Mouse (Mus musculus): ENCODE measurements around the gene Gm10406.
"Not testable (repeated sequence)": the region's sequence is repeated elsewhere in the genome, so short reads cannot be mapped to it uniquely, and the experiment has no call there.

Gene Gm10406

GRCm38 (mm10) chr14:7026781-7027749 is at the start of gene Gm10406:
TSS of gene Gm10406 (minus strand) at chr14:7027449.
- peak in 1 of 2 experiments; percentile 18 for DNase-seq (ENCODE audit: low spot score in 2 of 2)

- not testable (repeated sequence) for DNase-seq (ENCODE audit: low spot score in 2 of 2)
Observed at GRCm38 (mm10) chr14:7044870-7045269, 17.6 kb upstream of the Gm10406 start, which contains the start of gene Gm3685. TSS of gene Gm3685 (minus strand) at chr14:7044970.

DNA sequence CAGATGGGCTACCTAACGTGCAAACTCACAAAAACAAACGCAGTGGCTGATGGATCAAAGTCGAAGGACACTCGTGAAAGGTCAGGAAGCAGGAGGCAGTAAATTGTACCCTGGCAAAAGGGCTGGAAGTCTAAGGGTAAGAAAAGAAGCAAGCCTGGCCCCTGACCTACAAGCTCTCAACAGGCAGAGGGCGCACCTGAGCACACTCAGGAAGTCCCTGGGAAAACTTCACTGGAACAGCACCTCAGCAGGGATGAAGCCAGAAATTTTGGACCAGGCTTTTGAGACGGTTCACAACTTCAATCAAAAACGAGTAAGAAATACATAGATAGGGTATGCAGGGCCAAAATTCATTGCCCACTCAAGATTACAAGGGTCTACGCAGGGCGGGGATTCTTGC is 975 bp downstream of the Gm10406 start:
- not testable (repeated sequence) for DNase-seq (ENCODE audit: low spot score in 2 of 2)

GRCm38 (mm10) chr14:6973718-6974117 is 53.5 kb downstream of the Gm10406 start, which contains the start of gene Gm6356:
TSS of gene Gm6356 (minus strand) at chr14:6973818.
- DNase-seq (ENCODE audit: low spot score in 2 of 2): not testable (repeated sequence)
